Mouse (Mus musculus): ENCODE results near the gene Il9. TPM values are rescaled to one million over a fixed set of nuclear protein-coding genes. Genes with fewer than 3 reads are reported as not detected.

The Il9 gene
- polyA plus RNA-seq, 1 experiment: not detected

DNA sequence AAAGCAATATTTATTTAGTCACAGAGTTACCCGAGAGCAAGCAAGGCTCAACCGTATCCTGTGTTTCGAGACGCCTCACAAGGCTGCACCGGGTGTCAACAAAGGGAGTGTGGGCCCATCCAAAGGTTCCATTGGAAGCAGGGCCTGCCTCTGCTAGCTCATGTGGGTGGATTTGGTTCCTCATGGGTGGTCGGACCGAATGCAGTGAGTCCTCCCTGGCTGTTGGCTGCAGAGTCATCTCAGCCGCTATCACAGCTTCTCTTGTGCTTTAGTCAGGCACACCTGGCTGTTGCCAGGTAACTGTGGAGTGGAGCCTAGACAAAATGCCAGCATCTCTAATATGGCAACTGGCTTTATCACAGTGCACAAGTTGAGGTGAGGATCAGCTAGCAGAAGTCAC lies 18.6 kb upstream of the Il9 start:
- H3K36me3 ChIP-seq (ENCODE audit: control insufficient read depth, insufficient read depth, low read length): no peaks in the 10 kb centered on the region
- TF ChIP-seq CTCF (IDR thresholded peaks at IDR 0.05; ENCODE audit: extremely low read depth, insufficient read length, insufficient replicate concordance, low read depth, low read length) (no peak), POLR2A (IDR thresholded peaks at IDR 0.05; ENCODE audit: low read depth, low read length) (no peak)
- no peaks in the 10 kb centered on the region for H3K4me1 ChIP-seq (ENCODE audit: control insufficient read depth, insufficient read depth, insufficient read length, low read length)
- H3K4me3 ChIP-seq (ENCODE audit: low read depth, low read length): no peak overlapping the region
- no peaks in the 10 kb centered on the region for H3K27me3 ChIP-seq (ENCODE audit: control insufficient read depth, insufficient read depth, low read length)
- H3K27ac ChIP-seq (ENCODE audit: insufficient read depth, low read depth, low read length): no peak overlapping the region
- 83% methylated on average over 8 of the region's 8 CpGs for WGBS

GRCm38 (mm10) chr13:56500132-56500531 lies 18.1 kb upstream of the Il9 start:
- no peak overlapping the region for H3K4me3 ChIP-seq (ENCODE audit: low read depth, low read length)
- H3K27ac ChIP-seq (ENCODE audit: insufficient read depth, low read depth, low read length): no peak overlapping the region
- WGBS: 61% methylated on average over 3 of the region's 3 CpGs
- H3K27me3 ChIP-seq (ENCODE audit: control insufficient read depth, insufficient read depth, low read length): no peaks in the 10 kb centered on the region
- TF ChIP-seq POLR2A (IDR thresholded peaks at IDR 0.05; ENCODE audit: low read depth, low read length) (no peak), CTCF (IDR thresholded peaks at IDR 0.05; ENCODE audit: extremely low read depth, insufficient read length, insufficient replicate concordance, low read depth, low read length) (peak; percentile 32; the same call in 1 of the 2 replicates)
- H3K36me3 ChIP-seq (ENCODE audit: control insufficient read depth, insufficient read depth, low read length): no peaks in the 10 kb centered on the region
- no peaks in the 10 kb centered on the region for H3K4me1 ChIP-seq (ENCODE audit: control insufficient read depth, insufficient read depth, insufficient read length, low read length)

- Histone ChIP-seq H3K27me3 (ENCODE audit: control insufficient read depth, insufficient read depth, low read length) (no peaks in the 10 kb centered on the region), H3K27ac (ENCODE audit: insufficient read depth, low read depth, low read length) (no peak overlapping the region), H3K4me3 (ENCODE audit: low read depth, low read length) (no peak overlapping the region), H3K4me1 (ENCODE audit: control insufficient read depth, insufficient read depth, insufficient read length, low read length) (no peaks in the 10 kb centered on the region), H3K36me3 (ENCODE audit: control insufficient read depth, insufficient read depth, low read length) (no peaks in the 10 kb centered on the region)
- 68% methylated on average over 3 of the region's 3 CpGs for WGBS
- TF ChIP-seq POLR2A (IDR thresholded peaks at IDR 0.05; ENCODE audit: low read depth, low read length) (no peak), CTCF (IDR thresholded peaks at IDR 0.05; ENCODE audit: extremely low read depth, insufficient read length, insufficient replicate concordance, low read depth, low read length) (no peak)
Observed at GRCm38 (mm10) chr13:56494440-56494839, 12.4 kb upstream of the Il9 start.

DNA sequence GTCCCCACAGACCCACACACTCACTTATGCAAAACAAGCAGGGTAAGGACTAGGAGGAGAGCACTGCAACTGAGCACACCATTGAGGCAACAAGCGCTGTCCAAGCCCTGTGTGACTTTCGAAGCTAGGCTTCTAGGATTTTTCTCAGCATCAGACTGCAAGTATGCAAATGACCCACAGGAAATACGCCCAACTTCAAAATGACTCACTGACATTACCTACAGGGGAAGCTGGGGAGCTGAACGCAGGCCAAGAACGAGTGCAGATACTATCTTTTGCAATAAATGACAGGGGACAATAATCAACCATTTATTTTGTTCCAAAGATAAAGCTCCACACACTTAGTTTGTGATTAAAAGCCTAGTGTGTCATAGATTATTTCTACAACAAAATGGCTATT lies 6.0 kb upstream of the Il9 start:
- no peak overlapping the region for H3K4me3 ChIP-seq (ENCODE audit: low read depth, low read length)
- no peak overlapping the region for H3K27ac ChIP-seq (ENCODE audit: insufficient read depth, low read depth, low read length)
- H3K4me1 ChIP-seq (ENCODE audit: control insufficient read depth, insufficient read depth, insufficient read length, low read length): no peaks in the 10 kb centered on the region
- TF ChIP-seq CTCF (IDR thresholded peaks at IDR 0.05; ENCODE audit: extremely low read depth, insufficient read length, insufficient replicate concordance, low read depth, low read length) (no peak), POLR2A (IDR thresholded peaks at IDR 0.05; ENCODE audit: low read depth, low read length) (no peak)
- 26% methylated on average over 5 of the region's 5 CpGs for WGBS
- H3K36me3 ChIP-seq (ENCODE audit: control insufficient read depth, insufficient read depth, low read length): no peaks in the 10 kb centered on the region
- no peaks in the 10 kb centered on the region for H3K27me3 ChIP-seq (ENCODE audit: control insufficient read depth, insufficient read depth, low read length)

DNA sequence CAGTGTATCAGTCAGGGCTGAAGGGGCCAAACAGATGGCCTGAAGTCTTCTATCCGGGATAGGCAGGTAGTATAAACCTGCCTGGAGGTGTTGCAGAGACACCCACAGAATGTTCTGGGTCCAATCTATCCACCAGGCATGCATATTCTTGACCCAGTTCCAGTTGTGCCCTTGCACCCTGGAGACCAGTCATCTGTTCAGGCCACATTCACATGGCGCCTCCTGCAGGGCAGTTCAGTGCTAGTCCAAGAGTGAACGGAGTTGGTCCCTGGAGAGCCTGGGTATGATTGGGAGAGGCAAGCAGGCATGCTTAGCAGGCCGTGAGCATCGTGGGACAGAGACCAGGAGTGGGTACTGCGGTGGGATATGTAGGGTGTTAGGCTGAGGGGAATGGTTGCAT lies 4.0 kb downstream of the Il9 start:
- Histone ChIP-seq H3K27ac (ENCODE audit: insufficient read depth, low read depth, low read length) (no peak overlapping the region), H3K4me1 (ENCODE audit: control insufficient read depth, insufficient read depth, insufficient read length, low read length) (no peaks in the 10 kb centered on the region), H3K36me3 (ENCODE audit: control insufficient read depth, insufficient read depth, low read length) (no peaks in the 10 kb centered on the region), H3K4me3 (ENCODE audit: low read depth, low read length) (no peak overlapping the region), H3K27me3 (ENCODE audit: control insufficient read depth, insufficient read depth, low read length) (no peaks in the 10 kb centered on the region)
- TF ChIP-seq POLR2A (IDR thresholded peaks at IDR 0.05; ENCODE audit: low read depth, low read length) (no peak), CTCF (IDR thresholded peaks at IDR 0.05; ENCODE audit: extremely low read depth, insufficient read length, insufficient replicate concordance, low read depth, low read length) (no peak)
- WGBS: 82% methylated on average over 6 of the region's 6 CpGs

GRCm38 (mm10) chr13:56477271-56477670 lies 4.8 kb downstream of the Il9 start:
- 22% methylated on average over 6 of the region's 6 CpGs for WGBS
- no peak for TF ChIP-seq CTCF (IDR thresholded peaks at IDR 0.05; ENCODE audit: extremely low read depth, insufficient read length, insufficient replicate concordance, low read depth, low read length)
- no peak for TF ChIP-seq POLR2A (IDR thresholded peaks at IDR 0.05; ENCODE audit: low read depth, low read length)
- H3K4me3 ChIP-seq (ENCODE audit: low read depth, low read length): no peak overlapping the region
- H3K4me1 ChIP-seq (ENCODE audit: control insufficient read depth, insufficient read depth, insufficient read length, low read length): no peaks in the 10 kb centered on the region
- no peak overlapping the region for H3K27ac ChIP-seq (ENCODE audit: insufficient read depth, low read depth, low read length)
- no peaks in the 10 kb centered on the region for H3K36me3 ChIP-seq (ENCODE audit: control insufficient read depth, insufficient read depth, low read length)
- no peaks in the 10 kb centered on the region for H3K27me3 ChIP-seq (ENCODE audit: control insufficient read depth, insufficient read depth, low read length)

- TF ChIP-seq CTCF (IDR thresholded peaks at IDR 0.05; ENCODE audit: extremely low read depth, insufficient read length, insufficient replicate concordance, low read depth, low read length) (no peak), POLR2A (IDR thresholded peaks at IDR 0.05; ENCODE audit: low read depth, low read length) (no peak)
- WGBS: 58% methylated on average over 5 of the region's 5 CpGs
- H3K27ac ChIP-seq (ENCODE audit: insufficient read depth, low read depth, low read length): no peak overlapping the region
- no peaks in the 10 kb centered on the region for H3K27me3 ChIP-seq (ENCODE audit: control insufficient read depth, insufficient read depth, low read length)
- H3K36me3 ChIP-seq (ENCODE audit: control insufficient read depth, insufficient read depth, low read length): no peaks in the 10 kb centered on the region
- H3K4me3 ChIP-seq (ENCODE audit: low read depth, low read length): no peak overlapping the region
- no peaks in the 10 kb centered on the region for H3K4me1 ChIP-seq (ENCODE audit: control insufficient read depth, insufficient read depth, insufficient read length, low read length)
Observed at GRCm38 (mm10) chr13:56476790-56477189, 5.3 kb downstream of the Il9 start.

GRCm38 (mm10) chr13:56475363-56475762 lies 6.7 kb downstream of the Il9 start:
- no peak for TF ChIP-seq POLR2A (IDR thresholded peaks at IDR 0.05; ENCODE audit: low read depth, low read length)
- TF ChIP-seq CTCF (IDR thresholded peaks at IDR 0.05; ENCODE audit: extremely low read depth, insufficient read length, insufficient replicate concordance, low read depth, low read length): peak; percentile 62; the same call in 1 of the 2 replicates
- Histone ChIP-seq H3K36me3 (ENCODE audit: control insufficient read depth, insufficient read depth, low read length) (no peaks in the 10 kb centered on the region), H3K4me3 (ENCODE audit: low read depth, low read length) (no peak overlapping the region), H3K27me3 (ENCODE audit: control insufficient read depth, insufficient read depth, low read length) (no peaks in the 10 kb centered on the region), H3K27ac (ENCODE audit: insufficient read depth, low read depth, low read length) (no peak overlapping the region), H3K4me1 (ENCODE audit: control insufficient read depth, insufficient read depth, insufficient read length, low read length) (no peaks in the 10 kb centered on the region)
- 23% methylated on average over 4 of the region's 4 CpGs for WGBS
